Mouse (Mus musculus): ENCODE measurements around the gene Itgb1bp1.

Gene Itgb1bp1

DNA sequence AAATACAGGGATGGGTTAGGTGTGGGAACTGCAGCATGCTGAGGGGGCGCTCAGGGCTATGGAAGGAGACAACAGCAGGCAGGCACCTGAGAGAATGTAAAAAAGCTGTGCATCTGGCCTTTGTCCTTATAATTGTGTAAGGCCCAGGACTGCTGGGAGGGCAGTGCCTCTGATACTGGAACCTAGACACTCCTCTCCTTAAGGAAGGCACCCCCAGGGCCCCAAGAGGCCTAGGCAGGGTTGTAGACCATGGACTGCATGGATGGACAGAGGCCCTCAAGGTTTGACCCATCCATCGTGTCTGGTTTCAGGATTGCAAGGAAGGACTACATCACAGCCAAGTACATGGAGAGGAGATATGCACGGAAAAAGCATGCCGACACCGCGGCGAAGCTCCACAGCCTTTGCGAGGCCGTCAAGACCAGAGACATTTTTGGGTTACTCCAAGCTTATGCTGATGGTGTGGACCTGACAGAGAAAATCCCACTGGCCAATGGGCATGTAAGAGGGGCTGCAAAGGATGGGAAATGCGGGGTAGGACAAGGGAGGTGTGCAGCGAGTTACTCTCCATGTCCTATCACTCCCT, 41.6 kb downstream of the Itgb1bp1 start:
- DNase-seq (ENCODE audit: low spot score) = no peak

- DNase-seq (ENCODE audit: low spot score) = no peak
Observed at GRCm38 (mm10) chr12:21241965-21242364, 44.1 kb downstream of the Itgb1bp1 start.

- DNase-seq (ENCODE audit: low spot score) = no peak
Observed at GRCm38 (mm10) chr12:21234560-21234959, 51.5 kb downstream of the Itgb1bp1 start.

GRCm38 (mm10) chr12:21233727-21234126, 52.4 kb downstream of the Itgb1bp1 start:
- DNase-seq (ENCODE audit: low spot score) = no peak

- no peak for DNase-seq (ENCODE audit: low spot score)
Observed at GRCm38 (mm10) chr12:21229076-21229918, 56.8 kb downstream of the Itgb1bp1 start.

DNA sequence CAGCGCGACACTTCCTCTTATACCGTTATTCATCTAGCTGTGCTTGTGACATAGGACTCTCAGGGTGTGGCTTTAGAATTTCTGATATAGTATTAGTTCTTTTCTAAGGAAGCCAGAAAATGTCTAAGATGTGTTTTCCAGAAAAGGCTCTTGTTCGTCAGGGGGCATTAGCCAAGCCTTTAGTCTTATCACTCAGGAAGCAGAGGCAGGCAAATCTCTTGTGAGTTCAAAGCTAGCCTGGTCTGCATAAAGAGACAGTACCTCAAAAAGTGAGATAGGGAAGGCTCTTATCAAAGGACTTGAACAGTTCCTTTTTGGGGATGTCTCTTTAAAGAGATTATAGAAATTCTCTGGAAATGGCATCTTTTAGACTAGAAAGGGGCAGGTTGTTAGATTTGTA, 57.4 kb downstream of the Itgb1bp1 start:
- DNase-seq (ENCODE audit: low spot score) = no peak

- no peak for DNase-seq (ENCODE audit: low spot score)
Observed at GRCm38 (mm10) chr12:21227076-21227980, 58.8 kb downstream of the Itgb1bp1 start.

GRCm38 (mm10) chr12:21226316-21226715, 59.8 kb downstream of the Itgb1bp1 start:
- no peak for DNase-seq (ENCODE audit: low spot score)

GRCm38 (mm10) chr12:21225358-21225757, 60.7 kb downstream of the Itgb1bp1 start:
- DNase-seq (ENCODE audit: low spot score) = no peak

- DNase-seq (ENCODE audit: low spot score) = no peak
Observed at GRCm38 (mm10) chr12:21223923-21224322, 62.2 kb downstream of the Itgb1bp1 start.

DNA sequence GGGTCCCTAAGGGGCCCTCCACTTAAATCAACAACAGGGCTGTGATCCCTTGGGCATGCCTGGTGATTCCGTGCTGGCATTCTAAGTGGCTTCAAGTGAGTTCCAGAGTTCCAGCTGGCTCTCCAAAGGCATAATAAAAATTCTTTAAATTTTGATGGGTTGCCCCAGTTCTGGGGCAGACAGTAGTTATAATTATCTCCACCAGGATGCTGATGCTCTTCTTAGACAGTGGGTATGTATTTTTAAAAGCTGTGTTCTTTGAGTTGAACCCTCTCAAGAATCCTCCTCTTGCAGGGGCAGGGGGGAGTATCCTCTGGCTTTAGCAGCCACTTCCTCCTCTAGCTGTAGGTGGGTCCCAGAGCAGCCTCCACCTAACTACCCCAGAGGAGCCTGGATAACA, 65.5 kb downstream of the Itgb1bp1 start:
- no peak for DNase-seq (ENCODE audit: low spot score)

- DNase-seq (ENCODE audit: low spot score) = no peak
Observed at GRCm38 (mm10) chr12:21217776-21218444, 68.2 kb downstream of the Itgb1bp1 start.

DNA sequence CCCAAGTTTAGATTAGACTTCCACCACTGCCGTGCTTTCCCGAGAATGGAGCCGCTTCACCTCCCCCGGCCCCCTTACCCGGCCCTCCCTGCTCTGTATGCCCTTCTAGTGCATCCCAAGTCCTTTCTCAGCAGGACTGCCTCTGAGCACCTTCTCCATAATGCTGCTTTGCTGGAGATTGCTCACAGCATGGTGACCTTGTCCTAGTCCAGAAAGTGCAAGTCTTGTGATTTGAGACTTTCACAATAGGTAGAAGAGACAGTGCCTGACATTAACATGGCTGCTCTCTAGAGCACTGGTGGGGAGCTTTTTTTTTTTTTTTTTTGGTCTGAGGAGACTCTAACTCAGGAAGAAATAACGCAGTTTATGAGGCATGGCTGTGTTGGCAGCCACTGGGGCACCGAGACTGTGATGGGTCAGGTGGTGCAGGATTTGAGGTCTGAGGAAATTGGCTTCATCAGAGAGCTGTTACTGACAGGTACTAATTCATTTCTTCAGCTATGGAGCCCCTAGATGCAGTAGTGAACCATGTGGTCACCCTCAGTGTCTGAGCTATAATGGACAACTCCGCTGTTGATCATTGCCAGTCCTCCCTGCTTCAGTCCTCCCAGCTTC, 71.4 kb downstream of the Itgb1bp1 start:
- no peak for DNase-seq (ENCODE audit: low spot score)

DNA sequence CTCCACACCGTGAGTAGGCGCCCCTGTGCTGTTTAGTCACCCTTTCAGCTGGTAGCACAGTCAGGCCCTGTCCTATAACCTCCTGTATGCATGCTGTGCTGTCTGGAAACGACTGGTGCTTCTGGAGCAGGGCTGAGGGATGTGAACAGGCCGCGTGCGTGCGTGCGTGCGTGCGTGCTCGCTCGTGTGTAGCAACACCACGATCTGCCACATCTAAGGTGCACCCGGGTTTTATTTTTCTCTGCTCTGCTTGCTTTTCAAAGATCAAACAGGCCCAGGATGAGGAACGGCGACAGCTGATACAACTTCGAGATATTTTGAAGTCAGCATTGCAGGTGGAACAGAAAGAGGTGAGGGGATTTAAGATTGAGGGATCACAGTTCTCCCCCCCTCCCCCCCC, 73.2 kb downstream of the Itgb1bp1 start:
- no peak for DNase-seq (ENCODE audit: low spot score)

GRCm38 (mm10) chr12:21209273-21209672, 76.8 kb downstream of the Itgb1bp1 start:
- no peak for DNase-seq (ENCODE audit: low spot score)

DNA sequence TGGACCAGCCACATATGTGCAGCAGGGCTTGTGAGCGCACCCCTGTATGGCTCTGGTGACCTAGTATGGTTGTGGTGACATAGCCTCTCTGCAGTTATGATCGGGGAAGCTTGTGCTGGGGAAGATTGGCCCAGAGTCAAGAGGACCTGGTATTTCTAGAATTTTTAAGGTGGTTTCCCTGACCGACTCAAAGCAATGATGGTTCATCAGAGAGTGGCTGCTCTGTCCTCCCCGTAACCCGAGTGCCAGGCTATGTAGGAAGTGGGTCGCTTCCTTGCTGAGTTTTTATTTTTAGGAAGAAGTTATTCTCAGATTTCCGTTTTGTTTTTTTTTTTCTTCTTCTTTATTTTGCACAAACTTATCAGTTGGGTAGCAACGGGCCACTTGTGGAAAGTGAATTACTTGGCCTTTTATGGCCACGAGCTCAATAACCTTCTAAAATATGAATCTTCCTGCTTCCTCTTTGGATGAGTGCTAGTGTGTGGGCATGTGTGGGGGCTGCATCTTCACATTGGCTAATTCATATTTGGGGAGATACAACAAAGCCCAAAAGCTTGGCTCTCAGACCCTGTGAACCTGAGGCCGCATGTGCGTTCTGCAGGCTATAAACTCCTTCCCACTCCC, 77.8 kb downstream of the Itgb1bp1 start:
- no peak for DNase-seq (ENCODE audit: low spot score)

GRCm38 (mm10) chr12:21207422-21207821, 78.7 kb downstream of the Itgb1bp1 start:
- no peak for DNase-seq (ENCODE audit: low spot score)

DNA sequence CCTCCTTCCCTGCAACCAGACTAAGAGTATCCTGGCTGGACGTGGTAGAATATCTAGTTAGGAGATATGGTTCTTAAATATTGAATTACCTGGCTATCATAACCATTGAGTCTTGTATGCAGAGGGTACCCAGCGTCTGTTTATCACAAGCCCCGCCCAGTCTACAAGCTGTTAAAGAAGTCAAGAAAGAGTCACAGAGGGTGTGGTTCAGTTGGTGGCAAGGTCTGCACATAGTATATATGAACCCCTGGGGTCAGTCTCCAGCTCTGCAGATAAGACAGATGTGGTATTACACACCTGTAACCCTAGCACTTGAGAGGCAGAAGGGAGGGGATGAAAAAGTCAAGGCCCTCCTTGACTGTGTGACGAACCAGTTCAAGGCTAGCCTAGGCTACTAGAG, 80.3 kb downstream of the Itgb1bp1 start:
- DNase-seq (ENCODE audit: low spot score) = no peak

DNA sequence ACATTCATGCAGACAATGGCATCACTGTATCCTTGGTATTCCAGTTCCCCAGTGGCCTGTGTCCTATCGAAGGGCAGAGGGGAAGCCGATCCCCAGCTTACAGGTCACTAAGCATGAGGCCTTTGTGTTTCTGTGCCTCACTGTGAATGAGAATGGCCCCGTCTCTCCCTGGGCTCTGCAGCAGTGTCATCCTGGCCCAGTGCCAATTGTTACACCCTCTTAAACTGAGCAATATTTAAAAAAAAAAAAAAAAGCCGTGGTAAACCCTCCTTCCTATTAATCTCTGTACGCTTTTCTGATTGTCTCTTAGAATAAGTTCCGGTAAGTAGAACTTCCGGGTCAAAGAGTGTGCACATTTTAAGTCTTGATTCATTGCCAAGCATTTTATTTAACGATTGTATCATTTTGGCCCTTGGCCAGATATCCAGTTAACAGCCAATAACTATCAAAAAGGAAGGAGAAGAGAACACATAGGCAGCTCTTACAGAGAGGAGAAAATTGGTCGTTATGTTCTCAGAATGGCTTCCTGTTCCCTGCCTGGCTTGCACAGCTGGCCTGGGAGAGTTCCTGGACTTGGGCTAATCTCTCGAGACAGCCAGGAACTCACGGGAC, 81.3 kb downstream of the Itgb1bp1 start:
- DNase-seq (ENCODE audit: low spot score) = peak; percentile 51

DNA sequence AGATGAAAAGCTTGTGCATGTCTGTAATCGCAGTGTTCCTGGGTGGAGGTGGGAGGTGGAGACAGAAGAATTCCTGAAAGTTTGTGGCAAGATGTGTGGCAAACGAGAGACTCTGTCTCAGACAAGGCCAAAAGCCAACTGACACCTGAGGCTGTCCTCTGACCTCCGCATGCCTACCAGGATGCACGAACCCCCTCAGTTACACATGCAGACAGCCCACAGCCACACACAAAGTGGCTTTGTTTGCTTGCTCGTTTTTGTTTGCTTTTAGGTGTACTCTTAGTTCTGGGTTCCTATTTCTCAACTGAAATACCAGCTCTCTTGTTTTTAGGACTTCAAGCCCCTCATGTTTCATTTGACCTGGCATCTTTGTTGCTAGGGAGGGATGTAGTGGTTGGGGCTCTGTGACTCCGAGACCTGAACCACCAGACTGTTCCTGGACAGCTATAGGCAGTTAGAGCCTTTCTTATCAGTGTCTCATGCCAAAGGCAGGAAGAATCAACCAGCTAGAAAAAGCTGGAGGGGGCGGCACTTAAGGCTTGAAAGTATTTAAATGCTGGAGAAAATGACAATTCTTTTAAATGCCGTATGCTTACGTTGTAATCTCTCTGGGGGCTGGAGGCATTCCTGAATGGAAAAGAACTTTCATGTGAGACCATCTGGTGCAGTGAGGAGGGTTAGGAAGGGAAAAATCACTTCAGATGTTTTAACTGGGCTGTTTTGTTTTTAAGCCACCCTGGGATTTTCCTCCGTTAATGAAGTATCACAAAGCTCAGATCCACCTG, 84.4 kb downstream of the Itgb1bp1 start:
- DNase-seq (ENCODE audit: low spot score) = no peak
